Mouse (Mus musculus) ES-E14 (cell line): ENCODE results near the gene Cdk17. TPM values are rescaled to one million over a fixed set of nuclear protein-coding genes. Genes with fewer than 3 reads are reported as not detected.

Experiments
- DNase-seq: peaks from one replicate; pipeline ENCODE4 v3.0.0-alpha.2; 2013; ENCODE audit warnings: low read depth, low spot score
- H3K27ac ChIP-seq: 2 replicates; pipeline ENCODE4 v1.5.1; 2012; ENCODE audit warnings: low read depth, mild to moderate bottlenecking, low read length, moderate library complexity, mixed read lengths; ENCODE audit not compliant: poor library complexity, insufficient read depth, severe bottlenecking
- H3K36me3 ChIP-seq: 2 replicates; pipeline ENCODE4 v1.6.1; 2012; ENCODE audit warnings: mild to moderate bottlenecking, low read length, moderate library complexity, mixed read lengths; ENCODE audit not compliant: control insufficient read depth, poor library complexity, insufficient read depth, severe bottlenecking
- H3K4me1 ChIP-seq, 2 experiments: fragments of 150-350 bp in 1 of 2; sonication (generic) in 1 of 2; 2 replicates each; pipeline ENCODE4 v1.6.1; 2012; ENCODE audit warnings: low read length in 2 of 2, mild to moderate bottlenecking in 1 of 2, mixed read lengths in 1 of 2; ENCODE audit not compliant: control insufficient read depth in 2 of 2, insufficient read depth in 2 of 2, poor library complexity in 1 of 2
- H3K4me3 ChIP-seq, 2 experiments: fragments of 150-350 bp in 1 of 2; sonication (generic) in 1 of 2; 2 replicates each; pipeline ENCODE4 v1.5.1; 2012; ENCODE audit warnings: low read length in 2 of 2, low read depth in 1 of 2, mild to moderate bottlenecking in 1 of 2, mixed read lengths in 1 of 2; ENCODE audit not compliant: insufficient read depth in 1 of 2, poor library complexity in 1 of 2, severe bottlenecking in 1 of 2
- H3K9ac ChIP-seq: 2 replicates; pipeline ENCODE4 v1.6.1; 2012; ENCODE audit warnings: low read depth, mild to moderate bottlenecking, low read length, mixed read lengths; ENCODE audit not compliant: poor library complexity, insufficient read depth, severe bottlenecking
- H3K9me3 ChIP-seq: fragments of 150-350 bp; sonication (generic); 2 replicates; pipeline ENCODE4 v1.6.1; 2012; ENCODE audit warnings: low read depth, mild to moderate bottlenecking, low read length; ENCODE audit not compliant: control insufficient read depth, insufficient read depth
- CHD2 ChIP-seq: IDR thresholded peaks from 2 replicates; pipeline ENCODE4 v1.6.1; 2014; ENCODE audit warnings: mild to moderate bottlenecking, low read depth, low read length, inconsistent platforms
- HCFC1 ChIP-seq: IDR thresholded peaks from 2 replicates; pipeline ENCODE4 v1.6.1; 2012; ENCODE audit warnings: low read length, inconsistent platforms, borderline replicate concordance; ENCODE audit not compliant: insufficient read depth
- MAFK ChIP-seq: IDR thresholded peaks from 2 replicates; pipeline ENCODE4 v1.6.1; 2014; ENCODE audit warnings: mild to moderate bottlenecking, low read depth, low read length, inconsistent platforms; ENCODE audit not compliant: insufficient read depth
- ZC3H11A ChIP-seq: IDR thresholded peaks from 2 replicates; pipeline ENCODE4 v1.6.1; 2012; ENCODE audit warnings: low read depth, mild to moderate bottlenecking, inconsistent platforms, low read length, borderline replicate concordance
- ZNF384 ChIP-seq: IDR thresholded peaks from 2 replicates; pipeline ENCODE4 v1.6.1; 2012; ENCODE audit warnings: low read depth, low read length, inconsistent platforms
- in situ Hi-C, 2 experiments: fragments of 600-800 bp; cut with MboI; formaldehyde crosslinking; loops; one replicate each; pipeline ENCODE4 v1.15.1; 2025; ENCODE audit warnings: low sequenced_read_pairs in 2 of 2, inconsistent platforms in 1 of 2; ENCODE audit not compliant: unreplicated experiment in 2 of 2
- total RNA-seq: library from RNA; depleted of rRNA; stranded (reverse); fragments of 300-350 nt; gene quantifications from 2 replicates; pipeline ENCODE4 v1.2.3, GENCODE M21; 2012

Gene Cdk17
- total RNA-seq, 1 experiment: 28.0 TPM

GRCm38 (mm10) chr10:93214251-93214650, 53.6 kb downstream of the Cdk17 start:
- TF ChIP-seq CHD2 (no peak), HCFC1 (no peak), ZC3H11A (no peak), ZNF384 (no peak), MAFK (no peak)
- DNase-seq: no peak
- H3K9me3 ChIP-seq: no peaks in the 10 kb centered on the region
- peaks cover 11% of the 10 kb centered on the region for H3K36me3 ChIP-seq
- no peak overlapping the region for H3K27ac ChIP-seq
- no peak overlapping the region for H3K9ac ChIP-seq
- in situ Hi-C loops: no loop called here
- H3K4me3 ChIP-seq: no peak overlapping the region
- peaks cover 2 to 4% of the 10 kb centered on the region in 2 experiments; a peak in 1 of 4 replicates for H3K4me1 ChIP-seq

- TF ChIP-seq MAFK (no peak), CHD2 (no peak), ZNF384 (no peak), HCFC1 (no peak), ZC3H11A (no peak)
- Histone ChIP-seq H3K36me3 (peaks cover 11% of the 10 kb centered on the region), H3K27ac (no peak overlapping the region), H3K4me1 (peaks cover 2 to 4% of the 10 kb centered on the region in 2 experiments; a peak in 1 of 4 replicates), H3K9ac (no peak overlapping the region), H3K4me3 (no peak overlapping the region), H3K9me3 (no peaks in the 10 kb centered on the region)
- in situ Hi-C loops: no loop called here
- no peak for DNase-seq
Measured at GRCm38 (mm10) chr10:93215051-93215763, 54.5 kb downstream of the Cdk17 start.

- no peak overlapping the region for H3K9ac ChIP-seq
- no peak for DNase-seq
- no peak overlapping the region for H3K27ac ChIP-seq
- TF ChIP-seq ZNF384: no peak
- no peak for TF ChIP-seq CHD2
- TF ChIP-seq ZC3H11A: no peak
- TF ChIP-seq HCFC1: no peak
- TF ChIP-seq MAFK: no peak
- no peak overlapping the region for H3K4me3 ChIP-seq
- in situ Hi-C loops: no loop called here
- H3K9me3 ChIP-seq: no peaks in the 10 kb centered on the region
- H3K36me3 ChIP-seq: peaks cover 3% of the 10 kb centered on the region
- peaks cover 0 to 2% of the 10 kb centered on the region in 2 experiments; a peak in 1 of 4 replicates for H3K4me1 ChIP-seq
Measured at GRCm38 (mm10) chr10:93225751-93226150, 65.1 kb downstream of the Cdk17 start.

GRCm38 (mm10) chr10:93227921-93228320, 67.2 kb downstream of the Cdk17 start:
- TF ChIP-seq MAFK (no peak), CHD2 (no peak), ZNF384 (no peak), HCFC1 (no peak), ZC3H11A (no peak)
- H3K27ac ChIP-seq: no peak overlapping the region
- no peak overlapping the region for H3K4me3 ChIP-seq
- no peak overlapping the region for H3K9ac ChIP-seq
- H3K4me1 ChIP-seq: peaks cover 0 to 2% of the 10 kb centered on the region in 2 experiments; a peak in 1 of 4 replicates
- in situ Hi-C loops: no loop called here
- no peak for DNase-seq
- H3K9me3 ChIP-seq: no peaks in the 10 kb centered on the region
- H3K36me3 ChIP-seq: peaks cover 3% of the 10 kb centered on the region
